Mouse (Mus musculus) midbrain, embryonic 16.5 days (tissue): Measurements from ENCODE around the gene Dnajb6. TPM values are rescaled to one million over a fixed set of nuclear protein-coding genes. Genes with fewer than 3 reads are reported as not detected.
A peak's percentile ranks its signal among the peaks of the same experiment; 100 is the strongest.

Source experiments
- ATAC-seq: fragments of 200-750 bp; cut with Nextera tagmentation; 2 replicates; pipeline ENCODE4 v1.8.0; 2017; ENCODE audit warnings: moderate TSS enrichment
- H3K27ac ChIP-seq: fragments of 300-500 bp; sonication (generic); 2 replicates; pipeline ENCODE4 v1.5.1; 2014; ENCODE audit warnings: mild to moderate bottlenecking, low read length, mixed read lengths
- H3K27me3 ChIP-seq: fragments of 300-500 bp; sonication (generic); 2 replicates; pipeline ENCODE4 v1.6.1; 2014; ENCODE audit warnings: low read depth, low read length, mixed read lengths; ENCODE audit not compliant: control insufficient read depth, insufficient read depth
- H3K36me3 ChIP-seq: fragments of 300-500 bp; sonication (generic); 2 replicates; pipeline ENCODE4 v1.6.1; 2014; ENCODE audit warnings: mild to moderate bottlenecking, low read length, moderate library complexity, mixed read lengths; ENCODE audit not compliant: control insufficient read depth, insufficient read depth
- H3K4me1 ChIP-seq: fragments of 300-500 bp; sonication (generic); 2 replicates; pipeline ENCODE4 v1.6.1; 2014; ENCODE audit warnings: mild to moderate bottlenecking, low read length, mixed read lengths; ENCODE audit not compliant: control insufficient read depth, insufficient read depth
- H3K4me2 ChIP-seq: fragments of 300-500 bp; sonication (generic); 2 replicates; pipeline ENCODE4 v1.6.1; 2014; ENCODE audit warnings: mild to moderate bottlenecking, low read length, mixed read lengths
- H3K4me3 ChIP-seq: fragments of 300-500 bp; sonication (generic); 2 replicates; pipeline ENCODE4 v1.5.1; 2014; ENCODE audit warnings: low read depth, mild to moderate bottlenecking, low read length, moderate library complexity, mixed read lengths
- H3K9ac ChIP-seq: fragments of 300-500 bp; sonication (generic); 2 replicates; pipeline ENCODE4 v1.6.1; 2014; ENCODE audit warnings: low read depth, low read length, mixed read lengths
- H3K9me3 ChIP-seq: fragments of 300-500 bp; sonication (generic); replicated peaks from 2 replicates; pipeline ENCODE4 v1.6.1; 2014; ENCODE audit warnings: mild to moderate bottlenecking, low read length, mixed read lengths; ENCODE audit not compliant: control insufficient read depth, poor library complexity, severe bottlenecking
- WGBS: fragments of 180-500 bp; shearing (Covaris S2); extraction: QIAGEN DNeasy Blood & Tissue Kit; methylation state at CpG from one replicate; pipeline ENCODE4 v1.1.7; 2014; 5-methylcytosine and 5-hydroxymethylcytosine counted together
- polyA plus RNA-seq: library from polyadenylated mRNA; unstranded; fragments of >200 nt; fragmentation: Nextera tagmentation; extraction: Ambion mirVana; gene quantifications from 2 replicates; pipeline ENCODE4 v1.2.1, GENCODE M21; 2015

The Dnajb6 gene
- polyA plus RNA-seq, 1 experiment from 2014 or later, result 359 TPM

- ATAC-seq, result no peak
- Histone ChIP-seq H3K4me1 (no peaks in the 10 kb centered on the region), H3K27me3 (no peaks in the 10 kb centered on the region), H3K9me3 (no peaks in the 10 kb centered on the region), H3K36me3 (no peaks in the 10 kb centered on the region), H3K27ac (no peak overlapping the region), H3K4me2 (no peak overlapping the region), H3K9ac (no peak overlapping the region), H3K4me3 (no peak overlapping the region)
- 99% methylated on average over 5 of the region's 5 CpGs for WGBS
These were observed 81.2 kb downstream of the Dnajb6 start for GRCm38 (mm10) chr5:29816523-29817242.

- H3K9me3 ChIP-seq, result no peaks in the 10 kb centered on the region
- 94% methylated on average over 5 of the region's 5 CpGs for WGBS
- H3K36me3 ChIP-seq, result no peaks in the 10 kb centered on the region
These were observed 81.9 kb downstream of the Dnajb6 start for GRCm38 (mm10) chr5:29817400-29817799.

GRCm38 (mm10) chr5:29818287-29818686 is 82.8 kb downstream of the Dnajb6 start:
- no peaks in the 10 kb centered on the region for H3K4me1 ChIP-seq
- no peaks in the 10 kb centered on the region for H3K9me3 ChIP-seq
- H3K27ac ChIP-seq, result no peak overlapping the region
- H3K9ac ChIP-seq, result no peak overlapping the region
- no peaks in the 10 kb centered on the region for H3K36me3 ChIP-seq
- H3K4me3 ChIP-seq, result no peak overlapping the region
- WGBS, result 85% methylated on average over 4 of the region's 4 CpGs
- no peak for ATAC-seq
- no peaks in the 10 kb centered on the region for H3K27me3 ChIP-seq
- H3K4me2 ChIP-seq, result no peak overlapping the region

More at GRCm38 (mm10) chr5:29817400-29817799, 81.9 kb downstream of the Dnajb6 start:
- ATAC-seq, result no peak
- Histone ChIP-seq H3K9ac (no peak overlapping the region), H3K4me2 (no peak overlapping the region), H3K27ac (no peak overlapping the region), H3K27me3 (no peaks in the 10 kb centered on the region), H3K4me1 (no peaks in the 10 kb centered on the region), H3K4me3 (no peak overlapping the region)

- H3K4me2 ChIP-seq, result no peak overlapping the region
- no peak overlapping the region for H3K9ac ChIP-seq
- no peaks in the 10 kb centered on the region for H3K9me3 ChIP-seq
- no peak overlapping the region for H3K27ac ChIP-seq
- H3K4me1 ChIP-seq, result no peaks in the 10 kb centered on the region
- ATAC-seq, result 0 out of 2 replicates have a peak, but pooled peaks have one; percentile 32
- H3K36me3 ChIP-seq, result no peaks in the 10 kb centered on the region
- H3K4me3 ChIP-seq, result no peak overlapping the region
- H3K27me3 ChIP-seq, result no peaks in the 10 kb centered on the region
- 47% methylated on average over 3 of the region's 3 CpGs for WGBS
These were observed 89.3 kb downstream of the Dnajb6 start for GRCm38 (mm10) chr5:29824796-29825195.

GRCm38 (mm10) chr5:29826780-29827179 is 91.3 kb downstream of the Dnajb6 start:
- H3K4me2 ChIP-seq, result no peak overlapping the region
- no peak overlapping the region for H3K9ac ChIP-seq
- no peaks in the 10 kb centered on the region for H3K4me1 ChIP-seq
- no peaks in the 10 kb centered on the region for H3K9me3 ChIP-seq
- WGBS, result 87% methylated on average over 4 of the region's 4 CpGs
- H3K36me3 ChIP-seq, result no peaks in the 10 kb centered on the region
- no peak overlapping the region for H3K4me3 ChIP-seq
- no peak for ATAC-seq
- no peaks in the 10 kb centered on the region for H3K27me3 ChIP-seq
- no peak overlapping the region for H3K27ac ChIP-seq

GRCm38 (mm10) chr5:29842444-29843166 is 107.1 kb downstream of the Dnajb6 start:
- H3K27ac ChIP-seq, result no peak overlapping the region
- H3K4me1 ChIP-seq, result no peaks in the 10 kb centered on the region
- H3K27me3 ChIP-seq, result no peaks in the 10 kb centered on the region
- H3K4me2 ChIP-seq, result no peak overlapping the region
- no peak overlapping the region for H3K4me3 ChIP-seq
- no peak overlapping the region for H3K9ac ChIP-seq
- no peak for ATAC-seq
- H3K36me3 ChIP-seq, result no peaks in the 10 kb centered on the region
- 79% methylated on average over 3 of the region's 3 CpGs for WGBS
- no peaks in the 10 kb centered on the region for H3K9me3 ChIP-seq

- Histone ChIP-seq H3K27me3 (no peaks in the 10 kb centered on the region), H3K27ac (no peak overlapping the region), H3K4me2 (no peak overlapping the region), H3K9me3 (no peaks in the 10 kb centered on the region), H3K36me3 (no peaks in the 10 kb centered on the region), H3K4me1 (no peaks in the 10 kb centered on the region), H3K4me3 (no peak overlapping the region), H3K9ac (no peak overlapping the region)
- WGBS, result 72% methylated on average over 3 of the region's 3 CpGs
- no peak for ATAC-seq
These were observed 109.5 kb downstream of the Dnajb6 start for GRCm38 (mm10) chr5:29845038-29845437.

GRCm38 (mm10) chr5:29847494-29847893 is 112.0 kb downstream of the Dnajb6 start:
- no peak for ATAC-seq
- Histone ChIP-seq H3K27me3 (no peaks in the 10 kb centered on the region), H3K4me2 (no peak overlapping the region), H3K27ac (no peak overlapping the region), H3K9me3 (no peaks in the 10 kb centered on the region), H3K4me3 (no peak overlapping the region), H3K36me3 (no peaks in the 10 kb centered on the region), H3K9ac (no peak overlapping the region), H3K4me1 (no peaks in the 10 kb centered on the region)
- 92% methylated on average over 5 of the region's 5 CpGs for WGBS

GRCm38 (mm10) chr5:29848091-29848490 is 112.6 kb downstream of the Dnajb6 start:
- Histone ChIP-seq H3K9ac (no peak overlapping the region), H3K9me3 (no peaks in the 10 kb centered on the region), H3K4me1 (no peaks in the 10 kb centered on the region), H3K4me2 (no peak overlapping the region), H3K36me3 (no peaks in the 10 kb centered on the region), H3K27ac (no peak overlapping the region), H3K27me3 (no peaks in the 10 kb centered on the region), H3K4me3 (no peak overlapping the region)
- WGBS, result 91% methylated on average over 2 of the region's 2 CpGs
- ATAC-seq, result no peak
